Mouse (Mus musculus): ENCODE results near the gene Pin1. TPM values are rescaled to one million over a fixed set of nuclear protein-coding genes. Genes with fewer than 3 reads are reported as not detected.
"Not testable (repeated sequence)": the region's sequence is repeated elsewhere in the genome, so short reads cannot be mapped to it uniquely, and the experiment has no call there.

The Pin1 gene
- total RNA-seq, 2 experiments from 2014 or later, result 2.1 to 4.2 TPM

- no peak for ATAC-seq (replicated peaks; ENCODE audit: low FRiP score, poor library complexity, severe bottlenecking)
Observed at GRCm38 (mm10) chr9:20653859-20654258, 2.0 kb downstream of the Pin1 start.

GRCm38 (mm10) chr9:20657546-20657945 lies 5.7 kb downstream of the Pin1 start:
- no peak for ATAC-seq (replicated peaks; ENCODE audit: low FRiP score, poor library complexity, severe bottlenecking)

- peak; percentile 74 for ATAC-seq (replicated peaks; ENCODE audit: low FRiP score, poor library complexity, severe bottlenecking)
Observed at GRCm38 (mm10) chr9:20662325-20662724, 10.4 kb downstream of the Pin1 start.

- ATAC-seq (replicated peaks; ENCODE audit: low FRiP score, poor library complexity, severe bottlenecking), result no peak
Observed at GRCm38 (mm10) chr9:20662874-20663273, 11.0 kb downstream of the Pin1 start.

- ATAC-seq (replicated peaks; ENCODE audit: low FRiP score, poor library complexity, severe bottlenecking), result no peak
Observed at GRCm38 (mm10) chr9:20663956-20664355, 12.1 kb downstream of the Pin1 start.

- ATAC-seq (replicated peaks; ENCODE audit: low FRiP score, poor library complexity, severe bottlenecking), result no peak
Observed at GRCm38 (mm10) chr9:20664366-20664765, 12.5 kb downstream of the Pin1 start.

- ATAC-seq (replicated peaks; ENCODE audit: low FRiP score, poor library complexity, severe bottlenecking), result no peak
Observed at GRCm38 (mm10) chr9:20664982-20665637, 13.2 kb downstream of the Pin1 start.

- ATAC-seq (replicated peaks; ENCODE audit: low FRiP score, poor library complexity, severe bottlenecking), result no peak
Observed at GRCm38 (mm10) chr9:20665925-20666324, 14.0 kb downstream of the Pin1 start.

- ATAC-seq (replicated peaks; ENCODE audit: low FRiP score, poor library complexity, severe bottlenecking), result no peak
Observed at GRCm38 (mm10) chr9:20666510-20667034, 14.7 kb downstream of the Pin1 start.

GRCm38 (mm10) chr9:20668065-20668464 lies 16.2 kb downstream of the Pin1 start:
- ATAC-seq (replicated peaks; ENCODE audit: low FRiP score, poor library complexity, severe bottlenecking), result no peak

- no peak for ATAC-seq (replicated peaks; ENCODE audit: low FRiP score, poor library complexity, severe bottlenecking)
Observed at GRCm38 (mm10) chr9:20672047-20672446, 20.2 kb downstream of the Pin1 start.

- ATAC-seq (replicated peaks; ENCODE audit: low FRiP score, poor library complexity, severe bottlenecking), result no peak
Observed at GRCm38 (mm10) chr9:20677892-20678291, 26.0 kb downstream of the Pin1 start.

- no peak for ATAC-seq (replicated peaks; ENCODE audit: low FRiP score, poor library complexity, severe bottlenecking)
Observed at GRCm38 (mm10) chr9:20680378-20680958, 28.6 kb downstream of the Pin1 start.

GRCm38 (mm10) chr9:20681546-20682388 lies 29.9 kb downstream of the Pin1 start:
- no peak for ATAC-seq (replicated peaks; ENCODE audit: low FRiP score, poor library complexity, severe bottlenecking)

GRCm38 (mm10) chr9:20682389-20682722 lies 30.5 kb downstream of the Pin1 start:
- ATAC-seq (replicated peaks; ENCODE audit: low FRiP score, poor library complexity, severe bottlenecking), result no peak

GRCm38 (mm10) chr9:20685081-20685861 lies 33.4 kb downstream of the Pin1 start:
- ATAC-seq (replicated peaks; ENCODE audit: low FRiP score, poor library complexity, severe bottlenecking), result no peak

GRCm38 (mm10) chr9:20689403-20689802 lies 37.5 kb downstream of the Pin1 start:
- ATAC-seq (replicated peaks; ENCODE audit: low FRiP score, poor library complexity, severe bottlenecking), result no peak

- no peak for ATAC-seq (replicated peaks; ENCODE audit: low FRiP score, poor library complexity, severe bottlenecking)
Observed at GRCm38 (mm10) chr9:20689913-20690312, 38.0 kb downstream of the Pin1 start.

GRCm38 (mm10) chr9:20690449-20690848 lies 38.6 kb downstream of the Pin1 start:
- not testable (repeated sequence) for ATAC-seq (replicated peaks; ENCODE audit: low FRiP score, poor library complexity, severe bottlenecking)

GRCm38 (mm10) chr9:20692863-20693262 lies 41.0 kb downstream of the Pin1 start:
- no peak for ATAC-seq (replicated peaks; ENCODE audit: low FRiP score, poor library complexity, severe bottlenecking)
